Mouse (Mus musculus) kidney, adult 2 months (tissue): ENCODE results near the gene Acvr1b.

ENCODE experiments used
- CTCF ChIP-seq: fragments of 200-500 bp; conservative IDR thresholded peaks from 2 replicates; pipeline ENCODE4 v1.5.1; 2011; ENCODE audit warnings: low read depth, mild to moderate bottlenecking, control low read depth, low read length, moderate library complexity, mixed read lengths; ENCODE audit not compliant: insufficient read depth, insufficient read length
- POLR2A ChIP-seq: fragments of 200-500 bp; IDR thresholded peaks from one replicate; pipeline ENCODE4 v1.6.1; 2011; ENCODE audit warnings: low read depth, low read length, control low read depth

GRCm38 (mm10) chr15:101175131-101175460 is 1.2 kb downstream of the Acvr1b start:
- TF ChIP-seq CTCF (no peak), POLR2A (no peak)
